Mouse (Mus musculus) liver, postnatal 0 days (tissue): ENCODE measurements around the gene Helz2.

Experiments
- CTCF ChIP-seq: sonication (generic); IDR thresholded peaks from 2 replicates; pipeline ENCODE4 v1.5.1; 2016; ENCODE audit warnings: antibody characterized with exemption, low read depth
- EP300 ChIP-seq: IDR thresholded peaks from 2 replicates; pipeline ENCODE4 v1.6.1; 2016; ENCODE audit warnings: antibody characterized with exemption, low read depth, mild to moderate bottlenecking

DNA sequence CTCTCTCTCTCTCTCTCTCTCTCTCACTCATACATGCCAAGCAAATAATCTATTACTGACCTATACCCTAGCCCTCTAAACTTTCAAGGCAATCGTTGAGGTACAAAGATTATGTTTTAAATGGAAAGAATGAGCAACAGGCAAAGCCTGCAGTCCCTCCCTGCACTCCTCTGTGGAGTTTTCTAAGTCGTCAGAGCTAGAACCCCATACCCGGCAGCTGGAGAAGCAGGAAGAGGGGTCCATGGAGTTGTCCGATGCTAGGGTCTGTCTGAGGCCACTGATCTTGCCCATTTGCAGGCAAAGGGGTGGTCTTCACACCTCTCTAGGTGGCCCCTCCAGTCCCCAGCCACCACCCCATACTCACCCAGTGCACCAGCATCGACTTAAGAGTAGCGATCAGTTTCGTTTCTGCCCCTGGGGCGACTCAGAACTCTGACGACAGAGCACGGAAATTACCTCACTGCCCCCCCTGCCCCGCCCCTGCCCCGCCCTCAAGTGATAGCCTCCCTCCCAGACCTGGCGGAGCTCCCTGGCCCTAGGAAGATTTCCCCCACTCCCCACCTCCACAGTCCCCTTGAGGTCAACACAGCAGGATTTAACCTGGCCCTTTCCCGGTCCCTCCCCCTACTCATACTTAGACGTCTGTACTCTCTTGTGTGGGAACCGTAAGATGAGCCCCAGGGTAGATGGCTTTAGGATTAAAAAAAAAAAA is at the start of gene Helz2:
- TF ChIP-seq CTCF (no peak), EP300 (no peak)
